Mouse (Mus musculus): ENCODE data around the gene Rcbtb2. TPM values are rescaled to one million over a fixed set of nuclear protein-coding genes. Genes with fewer than 3 reads are reported as not detected.

Rcbtb2 gene
- polyA plus RNA-seq, 1 experiment from 2014 or later: 160 TPM

GRCm38 (mm10) chr14:73239857-73240256, 117.0 kb downstream of the Rcbtb2 start:
- Histone ChIP-seq H3K27ac (ENCODE audit: low read depth, low read length) (no peak overlapping the region), H3K4me3 (ENCODE audit: low read depth, low read length) (no peak overlapping the region), H3K9ac (ENCODE audit: low read length) (no peak overlapping the region)

GRCm38 (mm10) chr14:73244061-73244597, 121.3 kb downstream of the Rcbtb2 start:
- Histone ChIP-seq H3K9me3 (ENCODE audit: control insufficient read depth, low read length) (no peaks in the 10 kb centered on the region), H3K4me2 (ENCODE audit: low read depth, low read length, severe bottlenecking) (no peak overlapping the region), H3K27me3 (ENCODE audit: control insufficient read depth, insufficient read depth, low read length) (no peaks in the 10 kb centered on the region), H3K4me1 (replicated peaks; ENCODE audit: control insufficient read depth, insufficient read depth, low read length) (no peaks in the 10 kb centered on the region), H3K36me3 (ENCODE audit: control insufficient read depth, insufficient read depth, low read length) (no peaks in the 10 kb centered on the region), H3K27ac (ENCODE audit: low read depth, low read length) (no peak overlapping the region), H3K4me3 (ENCODE audit: low read depth, low read length) (no peak overlapping the region), H3K9ac (ENCODE audit: low read length) (no peak overlapping the region)
- 87% methylated on average over 2 of the region's 2 CpGs for WGBS
- ATAC-seq (replicated peaks; ENCODE audit: low FRiP score) (no peak), DNase-seq (ENCODE audit: low spot score) (no peak)

More at GRCm38 (mm10) chr14:73239857-73240256, 117.0 kb downstream of the Rcbtb2 start:
- Histone ChIP-seq H3K36me3 (ENCODE audit: control insufficient read depth, insufficient read depth, low read length) (no peaks in the 10 kb centered on the region), H3K27me3 (ENCODE audit: control insufficient read depth, insufficient read depth, low read length) (no peaks in the 10 kb centered on the region), H3K4me2 (ENCODE audit: low read depth, low read length, severe bottlenecking) (no peak overlapping the region), H3K4me1 (replicated peaks; ENCODE audit: control insufficient read depth, insufficient read depth, low read length) (no peaks in the 10 kb centered on the region), H3K9me3 (ENCODE audit: control insufficient read depth, low read length) (no peaks in the 10 kb centered on the region)
- DNase-seq (ENCODE audit: low spot score): no peak
- ATAC-seq (replicated peaks; ENCODE audit: low FRiP score): no peak
- 54% methylated on average over 3 of the region's 3 CpGs for WGBS

GRCm38 (mm10) chr14:73250056-73250455, 127.2 kb downstream of the Rcbtb2 start:
- H3K9ac ChIP-seq (ENCODE audit: low read length): no peak overlapping the region
- H3K4me2 ChIP-seq (ENCODE audit: low read depth, low read length, severe bottlenecking): no peak overlapping the region
- H3K27me3 ChIP-seq (ENCODE audit: control insufficient read depth, insufficient read depth, low read length): no peaks in the 10 kb centered on the region
- H3K36me3 ChIP-seq (ENCODE audit: control insufficient read depth, insufficient read depth, low read length): no peaks in the 10 kb centered on the region; the same call in 1 of the 2 replicates
- no peak for DNase-seq (ENCODE audit: low spot score)
- 89% methylated on average over 2 of the region's 2 CpGs for WGBS
- H3K27ac ChIP-seq (ENCODE audit: low read depth, low read length): no peak overlapping the region
- H3K9me3 ChIP-seq (ENCODE audit: control insufficient read depth, low read length): no peaks in the 10 kb centered on the region
- H3K4me1 ChIP-seq (replicated peaks; ENCODE audit: control insufficient read depth, insufficient read depth, low read length): no peaks in the 10 kb centered on the region
- ATAC-seq (replicated peaks; ENCODE audit: low FRiP score): no peak
- H3K4me3 ChIP-seq (ENCODE audit: low read depth, low read length): no peak overlapping the region

GRCm38 (mm10) chr14:73252276-73252675, 129.4 kb downstream of the Rcbtb2 start:
- Histone ChIP-seq H3K27ac (ENCODE audit: low read depth, low read length) (no peak overlapping the region), H3K4me1 (replicated peaks; ENCODE audit: control insufficient read depth, insufficient read depth, low read length) (no peaks in the 10 kb centered on the region), H3K27me3 (ENCODE audit: control insufficient read depth, insufficient read depth, low read length) (no peaks in the 10 kb centered on the region), H3K9ac (ENCODE audit: low read length) (no peak overlapping the region), H3K36me3 (ENCODE audit: control insufficient read depth, insufficient read depth, low read length) (no peaks in the 10 kb centered on the region; the same call in 1 of the 2 replicates), H3K4me3 (ENCODE audit: low read depth, low read length) (no peak overlapping the region), H3K9me3 (ENCODE audit: control insufficient read depth, low read length) (no peaks in the 10 kb centered on the region), H3K4me2 (ENCODE audit: low read depth, low read length, severe bottlenecking) (no peak overlapping the region)
- DNase-seq (ENCODE audit: low spot score) (no peak), ATAC-seq (replicated peaks; ENCODE audit: low FRiP score) (no peak)
- 52% methylated on average over 2 of the region's 2 CpGs for WGBS

GRCm38 (mm10) chr14:73253453-73254251, 130.8 kb downstream of the Rcbtb2 start:
- ATAC-seq (replicated peaks; ENCODE audit: low FRiP score): no peak
- Histone ChIP-seq H3K27ac (ENCODE audit: low read depth, low read length) (no peak overlapping the region), H3K4me2 (ENCODE audit: low read depth, low read length, severe bottlenecking) (no peak overlapping the region), H3K4me3 (ENCODE audit: low read depth, low read length) (no peak overlapping the region), H3K4me1 (replicated peaks; ENCODE audit: control insufficient read depth, insufficient read depth, low read length) (no peaks in the 10 kb centered on the region), H3K9me3 (ENCODE audit: control insufficient read depth, low read length) (no peaks in the 10 kb centered on the region), H3K36me3 (ENCODE audit: control insufficient read depth, insufficient read depth, low read length) (no peaks in the 10 kb centered on the region; the same call in 1 of the 2 replicates), H3K27me3 (ENCODE audit: control insufficient read depth, insufficient read depth, low read length) (no peaks in the 10 kb centered on the region), H3K9ac (ENCODE audit: low read length) (no peak overlapping the region)
- DNase-seq (ENCODE audit: low spot score): no peak
- WGBS: 48% methylated on average over 6 of the region's 6 CpGs

GRCm38 (mm10) chr14:73254412-73254811, 131.6 kb downstream of the Rcbtb2 start:
- no peak overlapping the region for H3K4me2 ChIP-seq (ENCODE audit: low read depth, low read length, severe bottlenecking)
- no peaks in the 10 kb centered on the region for H3K9me3 ChIP-seq (ENCODE audit: control insufficient read depth, low read length)
- H3K27ac ChIP-seq (ENCODE audit: low read depth, low read length): no peak overlapping the region
- no peaks in the 10 kb centered on the region; the same call in 1 of the 2 replicates for H3K36me3 ChIP-seq (ENCODE audit: control insufficient read depth, insufficient read depth, low read length)
- no peak overlapping the region for H3K4me3 ChIP-seq (ENCODE audit: low read depth, low read length)
- WGBS: 67% methylated on average over 4 of the region's 4 CpGs
- ATAC-seq (replicated peaks; ENCODE audit: low FRiP score) (no peak), DNase-seq (ENCODE audit: low spot score) (no peak)
- no peaks in the 10 kb centered on the region for H3K4me1 ChIP-seq (replicated peaks; ENCODE audit: control insufficient read depth, insufficient read depth, low read length)
- H3K9ac ChIP-seq (ENCODE audit: low read length): no peak overlapping the region
- no peaks in the 10 kb centered on the region for H3K27me3 ChIP-seq (ENCODE audit: control insufficient read depth, insufficient read depth, low read length)

GRCm38 (mm10) chr14:73255426-73255970, 132.7 kb downstream of the Rcbtb2 start:
- Histone ChIP-seq H3K27me3 (ENCODE audit: control insufficient read depth, insufficient read depth, low read length) (no peaks in the 10 kb centered on the region), H3K9ac (ENCODE audit: low read length) (no peak overlapping the region), H3K36me3 (ENCODE audit: control insufficient read depth, insufficient read depth, low read length) (no peaks in the 10 kb centered on the region; the same call in 1 of the 2 replicates), H3K4me1 (replicated peaks; ENCODE audit: control insufficient read depth, insufficient read depth, low read length) (no peaks in the 10 kb centered on the region), H3K4me3 (ENCODE audit: low read depth, low read length) (no peak overlapping the region), H3K9me3 (ENCODE audit: control insufficient read depth, low read length) (no peaks in the 10 kb centered on the region), H3K4me2 (ENCODE audit: low read depth, low read length, severe bottlenecking) (no peak overlapping the region), H3K27ac (ENCODE audit: low read depth, low read length) (no peak overlapping the region)
- no peak for ATAC-seq (replicated peaks; ENCODE audit: low FRiP score)
- WGBS: 69% methylated on average over 3 of the region's 3 CpGs
- DNase-seq (ENCODE audit: low spot score): no peak

- ATAC-seq (replicated peaks; ENCODE audit: low FRiP score) (no peak), DNase-seq (ENCODE audit: low spot score) (no peak)
- Histone ChIP-seq H3K4me1 (replicated peaks; ENCODE audit: control insufficient read depth, insufficient read depth, low read length) (no peaks in the 10 kb centered on the region), H3K36me3 (ENCODE audit: control insufficient read depth, insufficient read depth, low read length) (no peaks in the 10 kb centered on the region; the same call in 1 of the 2 replicates), H3K27ac (ENCODE audit: low read depth, low read length) (no peak overlapping the region), H3K9ac (ENCODE audit: low read length) (no peak overlapping the region), H3K27me3 (ENCODE audit: control insufficient read depth, insufficient read depth, low read length) (no peaks in the 10 kb centered on the region), H3K4me2 (ENCODE audit: low read depth, low read length, severe bottlenecking) (no peak overlapping the region), H3K9me3 (ENCODE audit: control insufficient read depth, low read length) (no peaks in the 10 kb centered on the region), H3K4me3 (ENCODE audit: low read depth, low read length) (no peak overlapping the region)
- WGBS: 79% methylated on average over 7 of the region's 7 CpGs
These were observed 134.5 kb downstream of the Rcbtb2 start for GRCm38 (mm10) chr14:73257348-73257747.
